Mouse (Mus musculus): Measurements from ENCODE around the gene Herpud1.

Herpud1 gene

GRCm38 (mm10) chr8:94409523-94409922, 23.3 kb downstream of the Herpud1 start:
- DNase-seq, result no peak

- no peak for DNase-seq
Observed at GRCm38 (mm10) chr8:94412518-94412917, 26.3 kb downstream of the Herpud1 start.

GRCm38 (mm10) chr8:94413509-94413908, 27.3 kb downstream of the Herpud1 start:
- no peak for DNase-seq

GRCm38 (mm10) chr8:94415218-94415617, 29.0 kb downstream of the Herpud1 start:
- no peak for DNase-seq

GRCm38 (mm10) chr8:94418017-94418416, 31.8 kb downstream of the Herpud1 start:
- no peak for DNase-seq

- DNase-seq, result no peak
Observed at GRCm38 (mm10) chr8:94422270-94422669, 36.0 kb downstream of the Herpud1 start.

GRCm38 (mm10) chr8:94427953-94428352, 41.7 kb downstream of the Herpud1 start:
- no peak for DNase-seq

GRCm38 (mm10) chr8:94428420-94428819, 42.2 kb downstream of the Herpud1 start:
- DNase-seq, result no peak

GRCm38 (mm10) chr8:94429376-94429775, 43.1 kb downstream of the Herpud1 start:
- no peak for DNase-seq

GRCm38 (mm10) chr8:94432212-94432611, 46.0 kb downstream of the Herpud1 start:
- DNase-seq, result no peak

- peak; percentile 73 to 77 for DNase-seq
Observed at GRCm38 (mm10) chr8:94433981-94434466, 47.8 kb downstream of the Herpud1 start, which contains the start of gene Nlrc5. Gene Nlrc5 (plus strand): TSS chr8:94434356.

GRCm38 (mm10) chr8:94434958-94435357, 48.7 kb downstream of the Herpud1 start:
- DNase-seq, result no peak

- no peak for DNase-seq
Observed at GRCm38 (mm10) chr8:94435397-94436111, 49.3 kb downstream of the Herpud1 start.

- DNase-seq, result no peak
Observed at GRCm38 (mm10) chr8:94436112-94436572, 49.9 kb downstream of the Herpud1 start.

GRCm38 (mm10) chr8:94436900-94437299, 50.7 kb downstream of the Herpud1 start:
- no peak for DNase-seq

GRCm38 (mm10) chr8:94438659-94439058, 52.4 kb downstream of the Herpud1 start:
- DNase-seq, result no peak

GRCm38 (mm10) chr8:94439691-94440090, 53.5 kb downstream of the Herpud1 start:
- DNase-seq, result no peak

- DNase-seq, result no peak
Observed at GRCm38 (mm10) chr8:94440389-94440788, 54.2 kb downstream of the Herpud1 start.

- DNase-seq, result no peak
Observed at GRCm38 (mm10) chr8:94441686-94442085, 55.4 kb downstream of the Herpud1 start.

- DNase-seq, result peak; percentile 10 to 13
Observed at GRCm38 (mm10) chr8:94443153-94443552, 56.9 kb downstream of the Herpud1 start.

- DNase-seq, result no peak
Observed at GRCm38 (mm10) chr8:94444480-94444879, 58.2 kb downstream of the Herpud1 start.
